Mouse (Mus musculus): ENCODE results near the gene Spint1. TPM values are rescaled to one million over a fixed set of nuclear protein-coding genes. Genes with fewer than 3 reads are reported as not detected.

The Spint1 gene
- polyA plus RNA-seq, 1 experiment from 2014 or later = 1.1 TPM

DNA sequence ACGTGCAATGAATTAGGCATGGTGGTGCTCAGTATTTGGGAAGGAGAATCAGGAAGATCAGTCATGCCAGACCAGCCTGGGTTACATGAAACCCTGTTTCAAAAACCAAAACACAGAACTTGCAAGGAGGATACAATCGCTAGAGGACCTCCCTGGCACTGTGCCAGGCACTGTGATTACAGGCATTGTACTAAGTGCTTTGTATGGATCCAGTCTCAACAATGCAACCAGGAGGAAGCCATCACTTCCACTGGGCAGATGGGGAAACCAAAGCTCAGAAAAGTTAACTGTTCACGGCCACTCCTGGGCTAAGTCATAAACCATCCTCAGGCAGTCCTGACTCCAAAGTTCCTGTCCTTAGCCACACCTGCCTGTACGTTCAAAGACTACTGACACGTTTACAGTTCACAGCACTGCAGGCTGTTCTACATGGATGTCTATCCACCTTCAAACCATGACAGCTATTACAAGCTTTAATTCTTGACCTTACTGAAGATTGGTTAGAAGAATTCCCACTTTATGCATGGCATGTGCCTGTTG is 34.2 kb upstream of the Spint1 start:
- no peaks in the 10 kb centered on the region for H3K27me3 ChIP-seq (ENCODE audit: control insufficient read depth, insufficient read depth, low read length)

DNA sequence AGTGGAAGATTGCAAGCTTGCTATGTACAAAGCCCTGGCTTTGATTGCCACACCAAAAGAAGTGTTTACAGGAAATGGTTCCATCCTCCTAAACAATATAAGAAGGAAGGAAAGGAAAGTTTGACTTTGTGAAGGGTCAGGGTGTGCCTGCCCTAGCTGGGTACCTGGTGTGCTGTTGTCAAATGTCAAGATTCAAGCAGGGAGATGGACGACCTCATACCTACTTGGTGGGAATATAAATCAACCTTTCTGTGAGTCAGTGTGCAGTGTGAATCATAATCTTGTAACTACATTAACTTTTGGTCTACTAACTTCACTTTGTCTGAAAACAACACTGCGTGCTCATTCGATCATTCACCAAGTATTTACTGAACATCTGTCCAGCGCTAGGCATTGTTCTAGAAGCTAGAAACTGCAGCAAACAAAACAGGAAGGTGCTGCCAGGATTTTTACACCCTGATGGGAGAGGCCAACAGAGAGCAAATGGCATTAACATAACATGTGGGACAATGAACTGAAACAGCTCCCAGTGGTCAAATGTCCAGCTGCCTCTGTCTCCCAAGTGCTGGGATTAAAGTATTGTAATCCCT is 33.2 kb upstream of the Spint1 start:
- Histone ChIP-seq H3K36me3 (ENCODE audit: control insufficient read depth, insufficient read depth, low read length) (no peaks in the 10 kb centered on the region), H3K4me2 (no peak overlapping the region), H3K9ac (ENCODE audit: low read depth, low read length) (no peak overlapping the region), H3K4me1 (ENCODE audit: control insufficient read depth, insufficient read depth, low read length) (peaks cover 12% of the 10 kb centered on the region; the same call in 1 of the 2 replicates), H3K27me3 (ENCODE audit: control insufficient read depth, insufficient read depth, low read length) (no peaks in the 10 kb centered on the region), H3K4me3 (ENCODE audit: low read depth, low read length) (no peak overlapping the region), H3K9me3 (replicated peaks; ENCODE audit: control insufficient read depth, low read length) (no peaks in the 10 kb centered on the region), H3K27ac (ENCODE audit: low read depth, low read length) (no peak overlapping the region)
- no peak for ATAC-seq (replicated peaks; ENCODE audit: insufficient number of reproducible peaks, low FRiP score, low TSS enrichment)
- 74% methylated on average over 4 of the region's 4 CpGs for WGBS (ENCODE audit: insufficient replicate concordance)

More for the DNA sequence above, 34.2 kb upstream of the Spint1 start:
- 63% methylated on average over 5 of the region's 5 CpGs for WGBS (ENCODE audit: insufficient replicate concordance)
- Histone ChIP-seq H3K9me3 (replicated peaks; ENCODE audit: control insufficient read depth, low read length) (no peaks in the 10 kb centered on the region), H3K4me2 (no peak overlapping the region), H3K36me3 (ENCODE audit: control insufficient read depth, insufficient read depth, low read length) (no peaks in the 10 kb centered on the region), H3K9ac (ENCODE audit: low read depth, low read length) (no peak overlapping the region), H3K4me1 (ENCODE audit: control insufficient read depth, insufficient read depth, low read length) (peaks cover 15% of the 10 kb centered on the region), H3K4me3 (ENCODE audit: low read depth, low read length) (no peak overlapping the region), H3K27ac (ENCODE audit: low read depth, low read length) (no peak overlapping the region)
- no peak for ATAC-seq (replicated peaks; ENCODE audit: insufficient number of reproducible peaks, low FRiP score, low TSS enrichment)

- H3K9me3 ChIP-seq (replicated peaks; ENCODE audit: control insufficient read depth, low read length) = no peaks in the 10 kb centered on the region
- WGBS (ENCODE audit: insufficient replicate concordance) = 19% methylated on average over 6 of the region's 6 CpGs
- peaks cover 12% of the 10 kb centered on the region for H3K4me1 ChIP-seq (ENCODE audit: control insufficient read depth, insufficient read depth, low read length)
- peak overlapping the region; percentile 66 for H3K27ac ChIP-seq (ENCODE audit: low read depth, low read length)
- no peaks in the 10 kb centered on the region for H3K27me3 ChIP-seq (ENCODE audit: control insufficient read depth, insufficient read depth, low read length)
- peak overlapping the region; percentile 62 for H3K4me2 ChIP-seq
- H3K9ac ChIP-seq (ENCODE audit: low read depth, low read length) = peak overlapping the region; percentile 75
- peak overlapping the region; percentile 78 for H3K4me3 ChIP-seq (ENCODE audit: low read depth, low read length)
- H3K36me3 ChIP-seq (ENCODE audit: control insufficient read depth, insufficient read depth, low read length) = peaks cover 21% of the 10 kb centered on the region
- no peak for ATAC-seq (replicated peaks; ENCODE audit: insufficient number of reproducible peaks, low FRiP score, low TSS enrichment)
Measured at GRCm38 (mm10) chr2:119207961-119208343, 29.2 kb upstream of the Spint1 start.

- H3K9ac ChIP-seq (ENCODE audit: low read depth, low read length) = peak within 1 kb of the TSS; percentile 84
- no peaks in the 10 kb centered on the region for H3K27me3 ChIP-seq (ENCODE audit: control insufficient read depth, insufficient read depth, low read length)
- WGBS (ENCODE audit: insufficient replicate concordance) = under 1% methylated on average over 51 of the region's 51 CpGs
- peak within 1 kb of the TSS; percentile 62 for H3K4me2 ChIP-seq
- peak within 1 kb of the TSS; percentile 66 for H3K27ac ChIP-seq (ENCODE audit: low read depth, low read length)
- H3K36me3 ChIP-seq (ENCODE audit: control insufficient read depth, insufficient read depth, low read length) = peaks cover 21% of the 10 kb centered on the region
- peak within 1 kb of the TSS; percentile 78 for H3K4me3 ChIP-seq (ENCODE audit: low read depth, low read length)
- no peaks in the 10 kb centered on the region for H3K9me3 ChIP-seq (replicated peaks; ENCODE audit: control insufficient read depth, low read length)
- ATAC-seq (replicated peaks; ENCODE audit: insufficient number of reproducible peaks, low FRiP score, low TSS enrichment) = peak; percentile 96
- peaks cover 10% of the 10 kb centered on the region for H3K4me1 ChIP-seq (ENCODE audit: control insufficient read depth, insufficient read depth, low read length)
Measured at GRCm38 (mm10) chr2:119208344-119209175, 28.6 kb upstream of the Spint1 start, which contains the start of the genes Zfyve19 and Dnajc17. Gene Zfyve19, plus strand, starts transcription at chr2:119208617. Gene Dnajc17, minus strand, starts transcription at chr2:119208795.

DNA sequence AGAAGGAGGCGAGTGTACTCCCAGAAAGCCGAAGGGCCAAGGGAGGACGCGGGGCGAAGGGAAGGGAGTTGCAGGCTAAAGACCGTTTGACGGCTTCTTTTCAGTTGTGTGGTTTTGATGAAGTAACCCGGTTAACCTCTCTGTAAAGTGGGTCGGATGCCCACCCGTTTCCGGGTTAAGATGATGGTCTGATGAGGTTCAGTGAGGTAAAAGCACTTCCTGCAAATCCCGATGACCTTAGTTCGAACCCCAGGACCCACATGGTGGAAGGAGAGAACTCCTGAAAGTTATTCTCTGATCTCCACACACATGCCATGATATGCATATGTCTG is 28.0 kb upstream of the Spint1 start:
- H3K9me3 ChIP-seq (replicated peaks; ENCODE audit: control insufficient read depth, low read length) = no peaks in the 10 kb centered on the region
- H3K27me3 ChIP-seq (ENCODE audit: control insufficient read depth, insufficient read depth, low read length) = no peaks in the 10 kb centered on the region
- peak overlapping the region; percentile 62 for H3K27ac ChIP-seq (ENCODE audit: low read depth, low read length)
- peaks cover 10% of the 10 kb centered on the region for H3K4me1 ChIP-seq (ENCODE audit: control insufficient read depth, insufficient read depth, low read length)
- peak overlapping the region; percentile 78 for H3K4me3 ChIP-seq (ENCODE audit: low read depth, low read length)
- ATAC-seq (replicated peaks; ENCODE audit: insufficient number of reproducible peaks, low FRiP score, low TSS enrichment) = no peak
- H3K36me3 ChIP-seq (ENCODE audit: control insufficient read depth, insufficient read depth, low read length) = peaks cover 21% of the 10 kb centered on the region
- WGBS (ENCODE audit: insufficient replicate concordance) = 2% methylated on average over 13 of the region's 13 CpGs
- H3K4me2 ChIP-seq = peak overlapping the region; percentile 62
- H3K9ac ChIP-seq (ENCODE audit: low read depth, low read length) = peak overlapping the region; percentile 84

DNA sequence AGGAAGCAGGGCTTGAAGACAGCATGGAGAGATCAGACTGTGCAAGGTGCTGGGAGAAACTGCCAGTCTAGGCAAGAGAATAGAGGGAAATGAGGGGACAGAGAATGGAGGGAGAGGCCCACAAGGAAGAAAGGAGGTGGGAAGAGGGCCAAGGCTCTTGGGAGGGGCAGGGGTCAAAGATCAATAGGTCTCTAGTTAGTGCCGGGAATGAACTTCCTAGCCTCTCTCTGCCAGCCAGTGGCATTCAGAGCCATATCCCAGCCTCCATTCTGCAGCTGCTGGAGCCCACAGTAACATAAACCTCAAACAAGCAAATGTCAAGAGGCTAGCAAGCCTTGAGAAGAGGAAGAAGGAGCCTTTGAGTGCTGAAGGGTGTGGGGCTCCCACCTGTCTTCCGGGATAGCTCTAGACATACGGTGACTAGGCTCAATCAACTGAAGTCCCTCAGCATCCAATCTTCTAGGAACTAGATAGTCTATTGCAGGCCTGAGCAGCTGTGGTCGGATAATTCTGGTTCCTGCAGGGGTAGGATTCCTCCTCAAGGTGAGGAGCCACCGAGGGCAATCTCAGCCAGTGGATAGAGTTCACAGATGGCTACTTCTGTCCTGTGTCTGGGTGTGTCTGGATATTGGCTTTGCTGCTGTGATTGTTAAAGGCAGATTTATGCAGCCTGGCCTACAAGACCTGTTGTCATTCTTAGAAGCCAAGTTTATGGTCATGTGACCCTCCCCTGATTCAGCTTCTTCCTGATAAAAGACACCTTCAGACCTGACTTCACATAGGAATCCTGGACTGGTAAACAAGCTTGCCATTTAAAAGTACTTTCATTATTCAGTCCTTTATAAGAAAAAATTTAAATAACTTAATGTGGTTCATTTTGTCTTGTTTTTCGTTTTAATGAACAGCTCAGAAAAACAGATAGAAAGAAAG is 7.1 kb upstream of the Spint1 start, which contains the start of gene Ppp1r14d:
Ppp1r14d (minus strand) TSS at position 132 of the 930 bp plus-strand sequence.
- no peaks in the 10 kb centered on the region for H3K4me1 ChIP-seq (ENCODE audit: control insufficient read depth, insufficient read depth, low read length)
- 74% methylated on average over 6 of the region's 6 CpGs for WGBS (ENCODE audit: insufficient replicate concordance)
- no peak for ATAC-seq (replicated peaks; ENCODE audit: insufficient number of reproducible peaks, low FRiP score, low TSS enrichment)

GRCm38 (mm10) chr2:119236682-119237209 is 416 bp upstream of the Spint1 start:
- Histone ChIP-seq H3K4me2 (peak overlapping the region; percentile 87), H3K27me3 (ENCODE audit: control insufficient read depth, insufficient read depth, low read length) (peaks cover 57% of the 10 kb centered on the region), H3K9me3 (replicated peaks; ENCODE audit: control insufficient read depth, low read length) (no peaks in the 10 kb centered on the region), H3K27ac (ENCODE audit: low read depth, low read length) (no peak overlapping the region), H3K4me3 (ENCODE audit: low read depth, low read length) (peak overlapping the region; percentile 49), H3K4me1 (ENCODE audit: control insufficient read depth, insufficient read depth, low read length) (peaks cover 8% of the 10 kb centered on the region), H3K36me3 (ENCODE audit: control insufficient read depth, insufficient read depth, low read length) (no peaks in the 10 kb centered on the region), H3K9ac (ENCODE audit: low read depth, low read length) (no peak overlapping the region)
- no peak for ATAC-seq (replicated peaks; ENCODE audit: insufficient number of reproducible peaks, low FRiP score, low TSS enrichment)
- 6% methylated on average over 25 of the region's 25 CpGs for WGBS (ENCODE audit: insufficient replicate concordance)

More for the DNA sequence above, 7.1 kb upstream of the Spint1 start, which contains the start of gene Ppp1r14d:
- Histone ChIP-seq H3K27ac (ENCODE audit: low read depth, low read length) (no peak within 1 kb of the TSS), H3K4me3 (ENCODE audit: low read depth, low read length) (no peak within 1 kb of the TSS), H3K36me3 (ENCODE audit: control insufficient read depth, insufficient read depth, low read length) (no peaks in the 10 kb centered on the region), H3K9ac (ENCODE audit: low read depth, low read length) (no peak within 1 kb of the TSS), H3K4me2 (no peak within 1 kb of the TSS), H3K9me3 (replicated peaks; ENCODE audit: control insufficient read depth, low read length) (no peaks in the 10 kb centered on the region), H3K27me3 (ENCODE audit: control insufficient read depth, insufficient read depth, low read length) (peaks cover 6% of the 10 kb centered on the region; the same call in 1 of the 2 replicates)

DNA sequence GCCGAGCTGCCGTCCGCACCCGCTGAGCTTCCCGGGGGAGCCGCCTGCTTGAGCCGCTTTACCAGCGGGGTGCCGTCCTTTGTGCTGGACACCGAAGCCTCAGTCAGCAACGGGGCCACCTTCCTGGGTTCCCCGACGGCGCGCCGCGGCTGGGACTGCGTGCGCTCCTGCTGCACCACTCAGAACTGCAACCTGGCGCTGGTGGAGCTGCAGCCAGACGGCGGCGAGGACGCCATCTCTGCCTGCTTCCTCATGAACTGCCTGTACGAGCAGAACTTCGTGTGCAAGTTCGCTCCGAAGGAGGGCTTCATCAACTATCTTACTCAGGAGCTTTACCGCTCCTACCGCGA is 684 bp downstream of the Spint1 start:
- Histone ChIP-seq H3K9ac (ENCODE audit: low read depth, low read length) (peak overlapping the region; percentile 13; the same call in 1 of the 2 replicates), H3K27ac (ENCODE audit: low read depth, low read length) (no peak overlapping the region), H3K4me3 (ENCODE audit: low read depth, low read length) (peak overlapping the region; percentile 49), H3K4me2 (peak overlapping the region; percentile 87), H3K9me3 (replicated peaks; ENCODE audit: control insufficient read depth, low read length) (no peaks in the 10 kb centered on the region), H3K4me1 (ENCODE audit: control insufficient read depth, insufficient read depth, low read length) (peaks cover 8% of the 10 kb centered on the region), H3K36me3 (ENCODE audit: control insufficient read depth, insufficient read depth, low read length) (no peaks in the 10 kb centered on the region), H3K27me3 (ENCODE audit: control insufficient read depth, insufficient read depth, low read length) (peaks cover 57% of the 10 kb centered on the region)
- no peak for ATAC-seq (replicated peaks; ENCODE audit: insufficient number of reproducible peaks, low FRiP score, low TSS enrichment)
- 3% methylated on average over 29 of the region's 31 CpGs for WGBS (ENCODE audit: insufficient replicate concordance)

All from heart, embryonic 11.5 days (tissue).